Mouse (Mus musculus) midbrain, embryonic 14.5 days (tissue): Measurements from ENCODE around the gene Sez6l2. TPM values are rescaled to one million over a fixed set of nuclear protein-coding genes. Genes with fewer than 3 reads are reported as not detected.
A peak's percentile ranks its signal among the peaks of the same experiment; 100 is the strongest.

Source experiments
- ATAC-seq: fragments of 200-750 bp; cut with Nextera tagmentation; 2 replicates; pipeline ENCODE4 v1.8.0; 2017; ENCODE audit warnings: moderate number of reproducible peaks, moderate library complexity; ENCODE audit not compliant: low FRiP score, low TSS enrichment
- DNase-seq: peaks from one replicate; pipeline ENCODE4 v3.0.0-alpha.2; 2015
- H3K27ac ChIP-seq: fragments of 300-500 bp; sonication (generic); replicated peaks from 2 replicates; pipeline ENCODE4 v1.5.1; 2014; ENCODE audit warnings: mild to moderate bottlenecking, low read depth, low read length, moderate library complexity
- H3K27me3 ChIP-seq: fragments of 300-500 bp; sonication (generic); 2 replicates; pipeline ENCODE4 v1.6.1; 2014; ENCODE audit warnings: low read length, control low read depth, mixed read lengths; ENCODE audit not compliant: control insufficient read depth, insufficient read depth
- H3K36me3 ChIP-seq: fragments of 300-500 bp; sonication (generic); 2 replicates; pipeline ENCODE4 v1.6.1; 2014; ENCODE audit warnings: low read length, control low read depth; ENCODE audit not compliant: control insufficient read depth, insufficient read depth
- H3K4me1 ChIP-seq: fragments of 300-500 bp; sonication (generic); 2 replicates; pipeline ENCODE4 v1.6.1; 2014; ENCODE audit warnings: mild to moderate bottlenecking, antibody characterized with exemption, low read length, control low read depth; ENCODE audit not compliant: control insufficient read depth, insufficient read depth
- H3K4me2 ChIP-seq: fragments of 300-500 bp; sonication (generic); 2 replicates; pipeline ENCODE4 v1.6.1; 2014; ENCODE audit warnings: mild to moderate bottlenecking, low read length, moderate library complexity
- H3K4me3 ChIP-seq: fragments of 300-500 bp; sonication (generic); replicated peaks from 2 replicates; pipeline ENCODE4 v1.5.1; 2014; ENCODE audit warnings: low read depth, low read length
- H3K9ac ChIP-seq: fragments of 300-500 bp; sonication (generic); replicated peaks from 2 replicates; pipeline ENCODE4 v1.6.1; 2014; ENCODE audit warnings: mild to moderate bottlenecking, low read length, moderate library complexity
- H3K9me3 ChIP-seq: fragments of 300-500 bp; sonication (generic); 2 replicates; pipeline ENCODE4 v1.6.1; 2016; ENCODE audit warnings: low read length, control low read depth, mixed read lengths; ENCODE audit not compliant: control insufficient read depth
- WGBS: fragments of 180-500 bp; shearing (Covaris S2); extraction: QIAGEN DNeasy Blood & Tissue Kit; methylation state at CpG from one replicate; pipeline ENCODE4 v1.1.7; 2014; 5-methylcytosine and 5-hydroxymethylcytosine counted together
- polyA plus RNA-seq: library from polyadenylated mRNA; unstranded; fragments of >200 nt; fragmentation: Nextera tagmentation; extraction: Ambion mirVana; gene quantifications from 2 replicates; pipeline ENCODE4 v1.2.1, GENCODE M21; 2014

The Sez6l2 gene
- polyA plus RNA-seq, 1 experiment from 2014 or later = 59.1 TPM

DNA sequence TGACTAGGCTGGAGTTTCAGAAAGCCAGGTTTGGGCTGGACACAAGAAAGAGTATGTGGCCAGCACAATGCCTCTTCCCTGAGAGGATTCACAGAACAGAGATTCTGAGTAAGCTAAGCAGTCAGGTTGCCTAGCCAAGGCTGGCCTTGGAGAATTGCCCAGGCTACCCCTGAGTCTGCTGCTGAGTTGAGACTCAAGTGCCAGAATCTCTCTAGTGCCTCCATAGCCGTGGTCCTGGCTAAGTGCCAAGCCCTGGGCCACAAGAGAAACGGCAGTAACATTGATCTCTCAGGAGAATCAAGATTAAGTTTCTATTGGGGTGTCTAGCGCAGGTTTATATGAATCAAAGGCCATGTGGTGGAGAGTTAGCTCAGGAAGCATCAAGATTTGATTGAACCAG, 15.2 kb downstream of the Sez6l2 start:
- ATAC-seq = no peak
- peaks cover 91% of the 10 kb centered on the region for H3K36me3 ChIP-seq
- no peak overlapping the region for H3K27ac ChIP-seq
- H3K9me3 ChIP-seq = no peaks in the 10 kb centered on the region
- no peaks in the 10 kb centered on the region for H3K27me3 ChIP-seq
- no peak overlapping the region for H3K4me3 ChIP-seq
- no peak overlapping the region for H3K9ac ChIP-seq
- H3K4me1 ChIP-seq = no peaks in the 10 kb centered on the region
- WGBS = 70% methylated on average over 3 of the region's 3 CpGs
- no peak overlapping the region for H3K4me2 ChIP-seq
- no peak for DNase-seq

DNA sequence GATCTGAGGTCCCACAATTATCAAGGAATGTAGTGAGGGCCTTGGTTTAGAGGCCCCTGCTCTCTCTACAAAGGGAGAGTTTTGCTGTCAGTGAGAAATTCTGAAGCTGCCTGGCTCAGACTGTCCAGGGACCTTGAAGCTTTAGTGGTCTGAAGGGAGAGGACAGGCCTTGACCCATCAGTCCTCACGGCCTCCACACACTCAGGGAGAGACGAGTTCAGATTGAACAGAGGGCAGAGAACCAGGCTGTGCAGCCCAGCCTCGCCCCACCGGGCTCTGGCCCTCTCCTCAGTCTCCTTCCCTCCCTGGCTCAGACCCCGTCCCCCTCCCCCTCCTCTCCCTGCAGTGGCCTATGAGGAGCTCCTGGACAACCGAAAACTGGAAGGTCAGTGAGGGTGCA, 17.0 kb downstream of the Sez6l2 start:
- WGBS = 63% methylated on average over 6 of the region's 6 CpGs
- Histone ChIP-seq H3K9ac (no peak overlapping the region), H3K27me3 (no peaks in the 10 kb centered on the region), H3K4me2 (no peak overlapping the region), H3K4me3 (no peak overlapping the region), H3K27ac (no peak overlapping the region), H3K4me1 (no peaks in the 10 kb centered on the region), H3K36me3 (peaks cover 88% of the 10 kb centered on the region), H3K9me3 (no peaks in the 10 kb centered on the region)
- no peak for ATAC-seq
- DNase-seq = no peak

DNA sequence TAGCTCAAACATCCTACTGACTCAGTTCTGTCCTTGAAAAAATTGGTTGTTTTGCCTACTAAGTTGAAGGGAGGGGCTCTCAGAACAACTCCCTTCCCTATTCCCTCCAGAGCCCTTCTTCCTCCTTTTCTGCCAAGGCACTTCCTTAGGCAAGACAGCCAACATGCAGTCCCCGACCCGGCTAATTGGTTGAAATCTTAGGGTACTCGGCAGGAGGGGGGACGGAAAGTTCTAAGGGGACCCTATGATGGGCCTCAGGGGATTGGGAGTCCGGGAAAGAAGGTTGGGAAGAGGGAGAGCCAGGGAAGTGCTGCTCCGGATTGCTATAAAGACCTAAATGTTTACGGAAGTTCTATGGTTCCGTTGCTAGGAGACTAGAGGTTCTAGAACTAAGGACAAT, 25.1 kb downstream of the Sez6l2 start:
- Histone ChIP-seq H3K4me2 (peak overlapping the region; percentile 92), H3K27me3 (no peaks in the 10 kb centered on the region), H3K9ac (no peak overlapping the region), H3K36me3 (peaks cover 48% of the 10 kb centered on the region), H3K4me1 (peaks cover 11% of the 10 kb centered on the region), H3K9me3 (no peaks in the 10 kb centered on the region), H3K4me3 (peak overlapping the region; percentile 90; the same call in 1 of the 2 replicates), H3K27ac (peak overlapping the region; percentile 95; the same call in 1 of the 2 replicates)
- WGBS = 11% methylated on average over 8 of the region's 8 CpGs
- DNase-seq = no peak
- ATAC-seq = peak; percentile 5; the same call in 1 of the 2 replicates

DNA sequence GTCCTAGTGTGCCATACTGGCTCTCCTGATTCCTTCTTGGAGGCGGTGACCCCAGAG, 25.4 kb downstream of the Sez6l2 start, which contains the start of gene Cdipt:
Cdipt (plus strand) TSS at position 22 of the 57 bp plus-strand sequence.
- 0% methylated on average over 1 of the region's 1 CpGs for WGBS
- Histone ChIP-seq H3K27me3 (no peaks in the 10 kb centered on the region), H3K9me3 (no peaks in the 10 kb centered on the region), H3K27ac (peak within 1 kb of the TSS; percentile 95), H3K9ac (peak within 1 kb of the TSS; percentile 96), H3K4me1 (peaks cover 11% of the 10 kb centered on the region), H3K4me2 (peak within 1 kb of the TSS; percentile 92), H3K4me3 (peak within 1 kb of the TSS; percentile 90), H3K36me3 (peaks cover 48% of the 10 kb centered on the region)
- no peak for ATAC-seq
- DNase-seq = no peak

DNA sequence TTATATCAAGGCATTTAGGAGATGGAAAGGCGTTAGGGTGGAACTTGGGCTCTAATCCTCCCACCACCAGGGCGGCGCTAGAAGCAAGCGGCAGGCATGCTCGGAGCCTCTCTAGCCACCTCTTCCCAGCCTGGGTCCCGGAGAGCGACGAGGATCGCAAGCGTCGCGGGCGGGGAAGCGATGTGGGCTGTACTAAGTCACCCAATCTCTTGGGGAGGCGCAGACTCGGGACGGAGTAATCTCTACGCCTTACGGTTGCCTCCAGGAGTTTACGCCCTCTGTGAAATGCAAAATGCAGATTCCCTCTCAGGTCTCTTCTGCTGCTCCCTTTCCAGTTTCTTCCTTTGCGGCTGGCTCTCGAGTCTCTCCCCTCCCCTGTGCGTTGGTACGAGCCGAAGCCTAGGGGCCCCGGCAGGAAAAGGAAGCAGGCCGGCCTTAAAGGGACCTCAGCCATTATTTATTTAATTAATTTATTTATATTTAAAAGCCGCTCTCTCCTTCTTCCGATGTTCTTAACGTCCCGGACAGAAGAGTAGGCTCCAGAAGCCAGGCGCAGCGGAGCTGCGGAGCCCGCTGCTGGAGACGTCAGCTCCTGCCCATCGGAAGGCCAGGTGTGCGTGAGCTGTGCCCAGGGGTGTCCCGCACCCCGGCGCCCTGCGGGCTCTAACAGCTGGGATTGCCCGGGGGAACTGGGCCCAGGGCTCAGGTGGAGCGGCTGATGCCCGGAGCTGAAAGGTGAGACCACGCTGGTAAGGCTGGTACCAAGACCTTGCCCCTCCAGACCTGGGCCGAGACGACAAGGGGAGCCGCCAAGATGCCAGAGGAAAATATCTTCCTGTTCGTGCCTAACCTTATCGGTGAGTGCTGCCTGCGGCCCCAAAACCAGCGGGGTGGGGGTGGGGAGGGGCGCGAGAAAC, 25.8 kb downstream of the Sez6l2 start, which contains the start of gene Cdiptos:
Cdiptos (minus strand) TSS at position 149 of the 917 bp plus-strand sequence.
- Histone ChIP-seq H3K4me1 (peaks cover 11% of the 10 kb centered on the region), H3K9me3 (no peaks in the 10 kb centered on the region), H3K27me3 (no peaks in the 10 kb centered on the region), H3K9ac (peak within 1 kb of the TSS; percentile 96), H3K4me3 (peak within 1 kb of the TSS; percentile 90), H3K4me2 (peak within 1 kb of the TSS; percentile 92), H3K27ac (peak within 1 kb of the TSS; percentile 95), H3K36me3 (peaks cover 45% of the 10 kb centered on the region)
- DNase-seq (peak; percentile 99), ATAC-seq (peak; percentile 92)
- WGBS = under 1% methylated on average over 55 of the region's 55 CpGs

DNA sequence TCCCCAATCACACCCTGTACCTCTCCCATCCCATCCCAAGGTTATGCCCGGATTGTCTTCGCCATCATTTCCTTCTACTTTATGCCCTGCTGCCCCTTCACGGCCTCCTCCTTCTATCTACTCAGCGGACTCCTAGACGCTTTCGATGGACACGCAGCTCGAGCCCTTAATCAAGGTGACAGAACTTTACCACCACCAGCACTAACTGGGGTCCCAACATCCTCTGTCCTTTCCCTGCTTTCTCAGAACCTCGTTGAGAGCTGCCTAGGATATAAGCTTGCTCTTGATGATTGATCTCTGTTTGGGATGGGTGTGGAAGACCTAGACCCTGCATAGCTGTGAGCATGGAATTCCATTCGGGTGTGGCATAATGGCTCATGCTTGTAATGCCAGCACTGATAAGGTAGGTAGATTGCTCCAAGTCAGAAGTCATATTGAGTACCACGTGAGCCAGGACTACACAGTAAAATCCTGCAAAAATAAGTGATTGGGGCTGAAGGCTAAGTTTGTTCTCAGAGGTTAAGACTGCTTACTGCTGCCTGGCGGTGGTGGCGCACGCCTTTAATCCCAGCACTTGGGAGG, 26.6 kb downstream of the Sez6l2 start:
- no peaks in the 10 kb centered on the region for H3K9me3 ChIP-seq
- 30% methylated on average over 14 of the region's 14 CpGs for WGBS
- peak overlapping the region; percentile 96 for H3K9ac ChIP-seq
- DNase-seq = no peak
- H3K27ac ChIP-seq = peak overlapping the region; percentile 95; the same call in 1 of the 2 replicates
- peak overlapping the region; percentile 90 for H3K4me3 ChIP-seq
- peaks cover 45% of the 10 kb centered on the region for H3K36me3 ChIP-seq
- peak overlapping the region; percentile 92 for H3K4me2 ChIP-seq
- H3K4me1 ChIP-seq = peaks cover 11% of the 10 kb centered on the region
- ATAC-seq = no peak
- no peaks in the 10 kb centered on the region for H3K27me3 ChIP-seq

DNA sequence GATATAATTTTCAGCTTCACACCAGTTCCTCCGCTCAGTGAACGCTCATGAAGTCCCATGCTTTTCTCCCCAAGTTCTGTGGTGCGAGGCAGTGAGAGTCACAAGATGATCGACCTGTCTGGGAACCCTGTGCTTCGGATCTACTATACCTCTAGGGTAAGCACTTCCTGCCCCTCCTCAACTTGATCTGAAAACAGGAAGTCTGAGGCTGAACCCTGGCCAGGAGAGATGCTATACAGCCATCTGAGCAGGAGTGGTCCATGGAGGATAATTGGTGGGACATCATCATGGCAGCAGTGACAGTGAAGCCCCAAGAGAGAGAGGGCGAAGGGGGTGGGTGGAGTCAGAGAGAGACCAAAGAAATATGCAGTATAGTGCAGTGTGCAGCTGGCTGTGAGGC, 28.5 kb downstream of the Sez6l2 start:
- no peak for DNase-seq
- H3K9ac ChIP-seq = no peak overlapping the region
- H3K27ac ChIP-seq = no peak overlapping the region
- H3K27me3 ChIP-seq = no peaks in the 10 kb centered on the region
- H3K4me3 ChIP-seq = no peak overlapping the region
- no peak overlapping the region for H3K4me2 ChIP-seq
- WGBS = 96% methylated on average over 6 of the region's 6 CpGs
- H3K4me1 ChIP-seq = peaks cover 11% of the 10 kb centered on the region
- no peak for ATAC-seq
- no peaks in the 10 kb centered on the region for H3K9me3 ChIP-seq
- H3K36me3 ChIP-seq = peaks cover 34% of the 10 kb centered on the region

DNA sequence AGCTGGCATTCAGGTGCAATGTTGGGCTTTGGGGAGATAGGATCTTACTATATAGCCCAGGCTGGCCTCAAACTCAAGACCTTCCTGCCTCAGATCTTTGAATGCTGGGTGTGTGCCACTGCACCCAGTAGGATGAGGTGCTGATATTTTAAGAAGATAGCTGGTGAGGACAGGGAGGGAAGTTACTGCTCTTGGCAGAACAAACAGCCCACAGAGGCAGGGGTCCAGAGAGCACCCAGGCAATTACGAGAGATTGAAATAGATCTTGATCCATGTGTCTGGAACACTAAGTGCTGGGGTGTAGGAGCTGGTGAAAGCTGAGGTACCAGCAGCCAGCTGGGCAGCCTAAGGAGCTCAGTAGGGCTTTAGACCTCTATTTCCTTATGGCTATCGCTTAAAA, 31.2 kb downstream of the Sez6l2 start:
- WGBS = 96% methylated on average over 2 of the region's 2 CpGs
- Histone ChIP-seq H3K9ac (no peak overlapping the region), H3K27me3 (no peaks in the 10 kb centered on the region), H3K4me1 (peaks cover 7% of the 10 kb centered on the region), H3K27ac (no peak overlapping the region), H3K4me2 (no peak overlapping the region), H3K9me3 (no peaks in the 10 kb centered on the region), H3K36me3 (peaks cover 34% of the 10 kb centered on the region), H3K4me3 (no peak overlapping the region)
- no peak for DNase-seq
- ATAC-seq = no peak

DNA sequence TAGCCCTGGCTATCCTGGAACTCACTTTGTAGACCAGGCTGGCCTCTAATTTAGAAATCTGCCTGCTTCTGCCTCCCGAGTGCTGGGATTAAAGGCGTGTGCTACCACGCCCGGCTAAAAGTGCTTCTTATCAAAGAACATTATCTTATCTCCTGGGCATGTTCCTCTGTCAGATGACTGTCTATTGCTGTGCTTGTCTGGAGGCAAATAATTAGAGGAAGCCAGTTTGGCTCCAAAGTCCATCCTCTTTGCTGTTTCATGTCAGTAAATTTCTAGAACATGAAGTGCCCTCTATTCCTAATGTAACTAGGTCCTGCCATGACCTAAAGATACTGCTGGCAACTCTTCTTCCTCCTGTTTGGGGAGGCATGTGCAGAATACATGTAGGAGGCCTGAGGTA, 31.7 kb downstream of the Sez6l2 start:
- Histone ChIP-seq H3K9me3 (no peaks in the 10 kb centered on the region), H3K9ac (no peak overlapping the region), H3K36me3 (peaks cover 34% of the 10 kb centered on the region), H3K4me2 (no peak overlapping the region), H3K4me3 (no peak overlapping the region), H3K27ac (no peak overlapping the region), H3K4me1 (peaks cover 5% of the 10 kb centered on the region), H3K27me3 (no peaks in the 10 kb centered on the region)
- no peak for DNase-seq
- WGBS = 96% methylated on average over 4 of the region's 4 CpGs
- no peak for ATAC-seq
